In the genomic region with DNA sequence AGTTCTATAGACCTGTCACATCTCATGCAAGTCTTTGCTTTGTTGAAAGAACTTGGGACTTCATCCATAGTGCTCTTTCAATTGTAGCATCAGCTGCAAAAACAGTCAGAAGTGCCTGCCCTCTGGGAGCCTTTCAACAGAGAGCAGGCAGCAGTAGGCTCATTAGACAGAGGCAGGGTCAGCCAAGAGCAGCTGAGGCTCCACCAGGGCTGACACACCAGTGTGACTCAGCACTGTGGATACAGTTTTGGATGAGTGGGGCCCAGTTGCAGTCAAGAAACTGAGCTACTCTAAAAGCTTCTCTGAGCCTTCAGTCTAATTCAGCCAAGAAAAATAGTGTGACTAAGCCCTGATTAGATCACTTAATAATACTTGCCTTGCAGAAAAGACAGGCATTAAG, we compare ENCODE assay signal across 11 mouse cellular contexts.
A peak's percentile ranks its signal among the peaks of the same experiment; 100 is the strongest.
DNase-seq lines count a peak whose midpoint lies in the region; ATAC-seq and TF ChIP-seq lines count a peak whose summit lies in the region.
"Had no signal": no experiment of that assay in that cellular context is flagged by ENCODE, and none has a peak within 500 bp of the region (broad histone marks: within the 10 kb centered on the region; RNA-seq: fewer than 3 reads in every experiment).

No protein-coding gene starts in this region.

- no peak overlapping the region for H3K4me3 ChIP-seq in limb, embryonic 13.5 days
- no peak overlapping the region for H3K4me3 ChIP-seq in limb, embryonic 10.5 days
- no peak overlapping the region for H3K4me3 ChIP-seq in kidney, adult 2 months (ENCODE audit: insufficient read depth, low read depth, low read length)
- H3K4me3 ChIP-seq: neural tube, embryonic 13.5 days had no signal

- no peaks in the 10 kb centered on the region for H3K9me3 ChIP-seq in limb, embryonic 13.5 days
- H3K9me3 ChIP-seq in limb, embryonic 10.5 days (replicated peaks): no peaks in the 10 kb centered on the region
- H3K9me3 ChIP-seq: neural tube, embryonic 13.5 days had no signal

- no peak for TF ChIP-seq POLR2A in kidney, adult 2 months (IDR thresholded peaks at IDR 0.05; ENCODE audit: low read depth, low read length)

- no peak for DNase-seq in limb, embryonic 10.5 days (ENCODE audit: low spot score)
- peak; percentile 43 for DNase-seq in brain, adult 2 months (ENCODE audit: low read depth, low spot score)
- peak; percentile 27 for DNase-seq in heart, adult 8-10 months (ENCODE audit: low spot score)
- peak; percentile 11 for DNase-seq in retina, postnatal 1 day
- DNase-seq in liver: no peak
- no peak for DNase-seq in thymus, postnatal 36 days
- DNase-seq in kidney, adult 2 months: no peak
- DNase-seq: cerebellum, postnatal 14 days had no signal

- ATAC-seq in limb, embryonic 13.5 days (ENCODE audit: low FRiP score, low read depth): 0 out of 2 replicates have a peak, but pooled peaks have one; percentile 54

- no peaks in the 10 kb centered on the region for H3K4me1 ChIP-seq in limb, embryonic 13.5 days
- H3K4me1 ChIP-seq in limb, embryonic 10.5 days: no peaks in the 10 kb centered on the region
- H3K4me1 ChIP-seq in kidney, adult 2 months (ENCODE audit: control insufficient read depth, insufficient read depth, low read length): no peaks in the 10 kb centered on the region
- H3K4me1 ChIP-seq: neural tube, embryonic 13.5 days had no signal

- H3K9ac ChIP-seq in limb, embryonic 13.5 days: no peak overlapping the region
- H3K9ac ChIP-seq: neural tube, embryonic 13.5 days had no signal

- H3K27ac ChIP-seq in limb, embryonic 13.5 days: no peak overlapping the region
- H3K27ac ChIP-seq in limb, embryonic 10.5 days: no peak overlapping the region
- no peak overlapping the region for H3K27ac ChIP-seq in kidney, adult 2 months (ENCODE audit: insufficient read depth, low read depth, low read length)
- H3K27ac ChIP-seq: neural tube, embryonic 13.5 days had no signal

- TF ChIP-seq CTCF in kidney, adult 2 months (conservative IDR thresholded peaks at IDR 0.05; ENCODE audit: insufficient read depth, insufficient read length, low read depth, low read length): no peak

- no peak overlapping the region for H3K4me2 ChIP-seq in limb, embryonic 13.5 days (replicated peaks)
- H3K4me2 ChIP-seq: liver, embryonic 11.5 days; neural tube, embryonic 13.5 days had no signal

- H3K36me3 ChIP-seq in limb, embryonic 13.5 days: no peaks in the 10 kb centered on the region
- no peaks in the 10 kb centered on the region for H3K36me3 ChIP-seq in limb, embryonic 10.5 days
- no peaks in the 10 kb centered on the region for H3K36me3 ChIP-seq in kidney, adult 2 months (ENCODE audit: control insufficient read depth, insufficient read depth, low read length)
- H3K36me3 ChIP-seq: neural tube, embryonic 13.5 days had no signal

- no peaks in the 10 kb centered on the region for H3K27me3 ChIP-seq in limb, embryonic 13.5 days
- H3K27me3 ChIP-seq in limb, embryonic 10.5 days (ENCODE audit: low read depth, poor library complexity, severe bottlenecking): no peaks in the 10 kb centered on the region
- no peaks in the 10 kb centered on the region for H3K27me3 ChIP-seq in kidney, adult 2 months (replicated peaks; ENCODE audit: control insufficient read depth, insufficient read depth, low read length)
- H3K27me3 ChIP-seq: neural tube, embryonic 13.5 days had no signal

Comparison
In these comparisons a context has a peak if more than half of its experiments do, and no peak if none do; other contexts are left out.
1. DNase-seq: peak in brain, adult 2 months (single experiment), heart, adult 8-10 months (single experiment) and retina, postnatal 1 day (single experiment); none in limb, embryonic 10.5 days (single experiment), liver (single experiment), thymus, postnatal 36 days (0 of 2) and kidney, adult 2 months (single experiment).